Mouse (Mus musculus) hindbrain, embryonic 12.5 days (tissue): ENCODE results near the gene Kat6b. TPM values are rescaled to one million over a fixed set of nuclear protein-coding genes. Genes with fewer than 3 reads are reported as not detected.
"Not testable (repeated sequence)": the region's sequence is repeated elsewhere in the genome, so short reads cannot be mapped to it uniquely, and the experiment has no call there.

Source experiments
- ATAC-seq: fragments of 200-750 bp; cut with Nextera tagmentation; 2 replicates; pipeline ENCODE4 v1.8.0; 2017; ENCODE audit warnings: moderate TSS enrichment; ENCODE audit not compliant: low FRiP score
- H3K27ac ChIP-seq: fragments of 300-500 bp; sonication (generic); 2 replicates; pipeline ENCODE4 v1.5.1; 2016; ENCODE audit warnings: mild to moderate bottlenecking
- H3K27me3 ChIP-seq: fragments of 300-500 bp; sonication (generic); 2 replicates; pipeline ENCODE4 v1.6.1; 2016; ENCODE audit warnings: mild to moderate bottlenecking
- H3K36me3 ChIP-seq: fragments of 300-500 bp; sonication (generic); 2 replicates; pipeline ENCODE4 v1.6.1; 2016; ENCODE audit warnings: mild to moderate bottlenecking
- H3K4me1 ChIP-seq: fragments of 300-500 bp; sonication (generic); 2 replicates; pipeline ENCODE4 v1.6.1; 2016
- H3K4me2 ChIP-seq: fragments of 300-500 bp; sonication (generic); replicated peaks from 2 replicates; pipeline ENCODE4 v1.6.1; 2016; ENCODE audit warnings: mild to moderate bottlenecking
- H3K4me3 ChIP-seq: fragments of 300-500 bp; sonication (generic); 2 replicates; pipeline ENCODE4 v1.5.1; 2016; ENCODE audit warnings: mild to moderate bottlenecking
- H3K9ac ChIP-seq: fragments of 300-500 bp; sonication (generic); 2 replicates; pipeline ENCODE4 v1.6.1; 2016; ENCODE audit warnings: mild to moderate bottlenecking, moderate library complexity
- H3K9me3 ChIP-seq: fragments of 300-500 bp; sonication (generic); replicated peaks from 2 replicates; pipeline ENCODE4 v1.6.1; 2016; ENCODE audit warnings: mild to moderate bottlenecking
- WGBS: fragments of 180-500 bp; shearing (Covaris S2); methylation state at CpG from one replicate; pipeline ENCODE4 v1.1.7; 2016; 5-methylcytosine and 5-hydroxymethylcytosine counted together
- polyA plus RNA-seq: library from polyadenylated mRNA; unstranded; fragments of >200 nt; fragmentation: Nextera tagmentation; extraction: Ambion mirVana; gene quantifications from 2 replicates; pipeline ENCODE4 v1.2.1, GENCODE M21; 2016

Gene Kat6b
- polyA plus RNA-seq, 1 experiment from 2014 or later, result 27.1 TPM

DNA sequence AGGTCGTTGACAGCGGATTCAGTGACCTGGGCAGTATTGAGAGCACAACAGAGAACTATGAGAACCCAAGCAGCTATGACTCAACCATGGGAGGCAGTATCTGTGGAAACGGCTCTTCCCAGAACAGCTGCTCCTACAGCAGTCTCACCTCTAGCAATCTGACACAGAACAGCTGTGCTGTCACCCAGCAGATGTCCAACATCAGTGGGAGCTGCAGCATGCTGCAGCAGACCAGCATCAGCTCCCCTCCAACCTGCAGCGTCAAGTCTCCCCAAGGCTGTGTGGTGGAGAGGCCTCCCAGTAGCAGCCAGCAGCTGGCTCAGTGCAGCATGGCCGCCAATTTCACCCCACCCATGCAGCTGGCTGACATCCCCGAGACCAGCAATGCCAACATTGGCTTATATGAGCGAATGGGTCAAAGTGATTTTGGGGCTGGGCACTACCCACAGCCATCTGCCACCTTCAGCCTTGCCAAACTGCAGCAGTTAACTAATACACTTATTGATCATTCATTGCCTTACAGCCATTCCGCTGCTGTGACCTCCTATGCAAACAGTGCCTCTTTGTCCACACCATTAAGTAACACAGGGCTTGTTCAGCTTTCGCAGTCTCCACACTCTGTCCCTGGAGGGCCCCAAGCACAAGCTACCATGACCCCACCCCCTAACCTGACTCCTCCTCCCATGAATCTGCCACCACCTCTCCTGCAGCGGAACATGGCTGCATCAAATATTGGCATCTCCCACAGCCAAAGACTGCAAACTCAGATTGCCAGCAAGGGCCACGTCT, 188.6 kb downstream of the Kat6b start:
- WGBS, result 79% methylated on average over 11 of the region's 11 CpGs
- Histone ChIP-seq H3K4me2 (no peak overlapping the region), H3K9me3 (no peaks in the 10 kb centered on the region), H3K4me1 (peaks cover 4% of the 10 kb centered on the region), H3K36me3 (peaks cover 52% of the 10 kb centered on the region), H3K27ac (no peak overlapping the region), H3K4me3 (no peak overlapping the region), H3K9ac (no peak overlapping the region), H3K27me3 (no peaks in the 10 kb centered on the region)
- no peak for ATAC-seq

DNA sequence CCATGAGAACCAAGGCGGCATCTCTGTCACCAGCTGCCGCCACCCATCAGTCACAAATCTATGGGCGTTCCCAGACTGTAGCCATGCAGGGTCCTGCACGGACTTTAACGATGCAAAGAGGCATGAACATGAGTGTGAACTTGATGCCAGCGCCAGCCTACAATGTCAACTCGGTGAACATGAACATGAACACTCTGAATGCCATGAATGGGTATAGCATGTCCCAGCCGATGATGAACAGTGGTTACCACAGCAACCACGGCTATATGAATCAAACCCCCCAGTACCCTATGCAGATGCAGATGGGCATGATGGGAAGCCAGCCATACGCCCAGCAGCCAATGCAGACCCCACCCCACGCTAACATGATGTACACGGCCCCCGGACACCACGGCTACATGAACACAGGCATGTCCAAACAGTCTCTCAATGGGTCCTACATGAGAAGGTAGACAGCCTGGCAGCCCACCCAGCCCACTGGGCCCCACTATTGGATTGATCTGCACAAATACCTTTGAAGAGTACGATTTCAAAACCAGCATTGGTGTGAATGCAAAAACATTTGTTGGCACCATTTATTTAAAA, 189.3 kb downstream of the Kat6b start:
- WGBS, result 91% methylated on average over 15 of the region's 15 CpGs
- H3K27ac ChIP-seq, ATAC-seq, H3K9me3 ChIP-seq, H3K9ac ChIP-seq, H3K4me2 ChIP-seq, H3K4me3 ChIP-seq, H3K27me3 ChIP-seq, H3K4me1 ChIP-seq: not testable (repeated sequence)
- H3K36me3 ChIP-seq, result peaks cover 46% of the 10 kb centered on the region

DNA sequence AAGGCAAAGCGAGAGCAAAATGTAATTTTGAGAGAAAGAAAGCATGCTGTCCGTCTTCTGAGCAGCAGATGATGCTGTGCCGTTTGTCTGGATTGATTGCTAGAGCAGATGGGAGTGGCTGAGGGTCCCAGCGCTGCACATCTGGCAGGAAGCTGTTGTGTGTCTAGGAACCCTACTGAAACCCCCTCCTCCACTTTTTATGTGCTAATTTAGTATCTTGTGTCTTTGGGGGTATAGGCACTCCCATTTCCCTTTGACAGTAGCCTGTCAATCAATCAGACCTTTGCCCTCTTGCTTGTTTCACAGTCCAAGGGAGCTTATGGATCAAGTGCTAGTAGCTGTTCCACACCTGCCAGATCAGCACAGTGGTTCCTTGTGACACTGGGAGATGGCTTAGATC, 191.9 kb downstream of the Kat6b start:
- H3K27ac ChIP-seq, result 0 out of 2 replicates have a peak overlapping the region, but pooled peaks have one; percentile 7
- no peak overlapping the region for H3K4me2 ChIP-seq
- no peaks in the 10 kb centered on the region for H3K9me3 ChIP-seq
- peaks cover 4% of the 10 kb centered on the region for H3K4me1 ChIP-seq
- no peak overlapping the region for H3K4me3 ChIP-seq
- no peak for ATAC-seq
- H3K36me3 ChIP-seq, result peaks cover 26% of the 10 kb centered on the region
- no peaks in the 10 kb centered on the region for H3K27me3 ChIP-seq
- WGBS, result 49% methylated on average over 4 of the region's 4 CpGs
- H3K9ac ChIP-seq, result no peak overlapping the region

DNA sequence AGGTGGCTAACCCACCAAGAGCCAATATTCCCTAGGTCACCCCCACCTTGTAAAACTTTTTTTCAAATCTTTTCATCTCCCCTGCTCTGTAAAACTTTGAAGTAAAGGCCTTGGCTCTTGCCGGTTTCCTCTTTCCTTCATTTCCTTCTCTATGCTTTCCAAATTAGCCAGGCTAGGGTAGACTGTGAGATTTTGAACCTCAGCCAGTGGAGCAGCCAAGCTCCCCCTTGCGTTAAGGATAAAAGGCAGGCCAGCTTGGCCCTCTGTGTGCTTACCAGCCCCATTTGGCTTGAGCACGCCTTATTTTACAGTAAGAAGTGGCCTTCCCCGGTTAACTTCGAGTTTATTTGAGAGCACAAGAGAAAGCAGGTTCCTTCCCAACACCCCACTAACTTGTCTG, 193.2 kb downstream of the Kat6b start:
- Histone ChIP-seq H3K27me3 (no peaks in the 10 kb centered on the region), H3K4me1 (peaks cover 10% of the 10 kb centered on the region), H3K4me3 (no peak overlapping the region), H3K27ac (no peak overlapping the region), H3K36me3 (peaks cover 13% of the 10 kb centered on the region), H3K4me2 (no peak overlapping the region), H3K9me3 (no peaks in the 10 kb centered on the region), H3K9ac (no peak overlapping the region)
- WGBS, result 70% methylated on average over 5 of the region's 5 CpGs
- ATAC-seq, result no peak

DNA sequence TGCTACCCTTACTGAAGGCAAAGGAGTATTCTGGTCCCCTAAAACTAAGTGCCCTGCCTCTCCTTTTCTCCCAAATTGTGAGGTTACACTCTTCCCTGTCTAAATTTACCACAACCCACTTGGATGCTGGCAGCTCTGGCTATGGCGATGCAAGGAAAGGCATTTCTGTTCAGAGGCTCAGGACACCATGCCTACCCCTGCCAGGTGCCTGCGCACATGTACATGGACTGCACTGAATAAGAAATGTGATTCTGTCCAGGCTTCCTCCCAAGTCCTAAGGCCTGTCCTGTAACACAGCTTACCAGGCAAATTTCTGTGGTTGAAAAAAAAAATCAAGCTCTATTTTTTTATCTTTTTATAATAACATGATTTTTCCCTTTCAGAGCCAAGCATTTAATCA, 195.0 kb downstream of the Kat6b start:
- H3K9ac ChIP-seq, result no peak overlapping the region
- no peak overlapping the region for H3K4me3 ChIP-seq
- no peaks in the 10 kb centered on the region for H3K27me3 ChIP-seq
- 91% methylated on average over 2 of the region's 2 CpGs for WGBS
- no peak for ATAC-seq
- peaks cover 19% of the 10 kb centered on the region for H3K4me1 ChIP-seq
- H3K4me2 ChIP-seq, result no peak overlapping the region
- H3K27ac ChIP-seq, result no peak overlapping the region
- H3K36me3 ChIP-seq, result no peaks in the 10 kb centered on the region
- no peaks in the 10 kb centered on the region for H3K9me3 ChIP-seq

DNA sequence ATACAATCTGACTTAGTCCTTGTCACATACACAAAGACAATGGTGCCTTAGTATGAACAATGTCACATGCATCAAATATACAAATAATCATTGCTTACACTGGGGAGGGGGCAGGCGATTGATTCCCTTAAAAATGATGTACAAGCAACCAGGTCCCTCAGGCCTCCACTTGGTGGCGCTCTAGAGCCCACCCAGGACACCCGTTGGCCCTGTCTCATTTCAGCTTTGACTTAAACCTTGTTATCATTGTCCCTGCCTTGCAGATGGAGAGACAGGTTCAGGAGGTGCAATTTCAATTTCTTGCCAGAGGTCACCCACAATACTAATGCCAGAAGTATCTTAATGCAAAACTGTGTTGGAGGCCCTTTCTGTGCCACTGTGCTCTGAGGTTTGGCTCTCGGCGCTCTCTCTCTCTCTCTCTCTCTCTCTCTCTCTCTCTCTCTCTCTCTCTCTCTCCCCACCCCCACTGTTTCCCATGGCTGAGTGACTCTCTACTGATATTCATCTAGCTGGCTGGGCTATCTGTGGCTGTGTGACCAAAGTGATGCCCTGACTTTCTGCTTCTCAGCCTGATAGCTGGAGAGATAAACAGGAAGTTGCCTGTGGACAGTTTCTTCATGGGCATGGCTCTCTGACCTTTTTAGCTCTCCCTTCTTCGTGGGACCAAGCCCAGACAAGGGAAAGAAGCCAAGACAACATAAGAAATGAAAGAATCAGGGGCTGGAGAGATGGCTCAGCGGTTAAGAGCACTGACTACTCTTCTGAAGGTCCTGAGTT, 197.5 kb downstream of the Kat6b start:
- no peak overlapping the region for H3K27ac ChIP-seq
- 34% methylated on average over 7 of the region's 7 CpGs for WGBS
- ATAC-seq, result no peak

DNA sequence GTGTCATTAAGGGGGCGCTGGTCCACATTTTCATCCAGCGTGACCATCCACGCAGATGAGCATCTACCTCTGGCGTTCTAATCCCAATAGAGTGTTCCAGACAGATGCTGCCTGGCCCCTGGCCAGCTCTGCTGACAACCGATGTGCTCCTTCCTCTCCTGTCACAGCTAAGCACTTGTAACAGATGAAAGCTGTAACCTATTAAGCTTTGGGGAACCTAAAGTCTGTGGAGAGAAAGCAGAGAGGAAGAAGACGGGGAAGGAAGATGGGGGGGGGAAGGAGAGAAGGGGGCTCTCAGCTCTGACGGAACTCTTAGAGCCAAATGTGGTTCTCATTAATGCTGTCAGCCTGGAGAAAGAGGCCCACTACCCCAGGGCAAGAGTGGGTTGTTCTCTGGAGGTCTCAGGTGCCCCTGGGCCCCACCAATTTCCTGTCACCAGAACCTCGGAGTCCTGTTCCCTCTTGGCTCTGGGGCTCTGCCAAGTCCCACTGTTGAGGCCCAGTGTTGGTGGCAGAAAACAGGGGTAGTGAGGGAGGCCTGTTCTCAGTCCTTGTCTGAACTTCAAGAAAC, 198.5 kb downstream of the Kat6b start:
- no peak for ATAC-seq
- Histone ChIP-seq H3K27me3 (no peaks in the 10 kb centered on the region), H3K4me1 (peaks cover 27% of the 10 kb centered on the region), H3K36me3 (no peaks in the 10 kb centered on the region), H3K27ac (peak overlapping the region; percentile 66), H3K4me3 (no peak overlapping the region), H3K9ac (no peak overlapping the region), H3K4me2 (no peak overlapping the region), H3K9me3 (no peaks in the 10 kb centered on the region)
- WGBS, result 29% methylated on average over 8 of the region's 8 CpGs

More for the DNA sequence above, 197.5 kb downstream of the Kat6b start:
- Histone ChIP-seq H3K27me3 (no peaks in the 10 kb centered on the region), H3K4me1 (peaks cover 24% of the 10 kb centered on the region), H3K9me3 (no peaks in the 10 kb centered on the region), H3K36me3 (no peaks in the 10 kb centered on the region), H3K4me2 (no peak overlapping the region), H3K4me3 (no peak overlapping the region), H3K9ac (no peak overlapping the region)

DNA sequence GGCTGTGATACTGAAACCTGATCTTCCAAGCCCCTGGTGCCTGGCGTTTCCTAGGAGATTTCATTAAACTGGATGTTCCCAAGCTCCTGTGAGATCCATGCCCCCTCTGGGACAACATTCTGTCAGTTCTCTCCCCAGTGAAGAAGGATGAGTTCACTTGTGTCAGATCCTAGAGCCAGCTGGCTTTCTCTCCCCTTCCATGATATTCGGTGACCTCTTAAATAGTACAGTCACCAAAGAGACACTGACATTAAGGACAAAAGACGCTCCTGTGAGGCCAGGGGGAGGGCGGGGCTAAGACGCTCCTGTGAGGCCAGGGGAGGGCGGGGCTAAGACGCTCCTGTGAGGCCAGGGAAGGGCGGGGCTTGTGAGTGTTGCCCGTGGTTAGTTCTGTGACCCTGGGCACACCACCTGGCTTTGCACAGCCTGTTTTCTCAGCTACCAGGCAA, 201.5 kb downstream of the Kat6b start:
- H3K4me1 ChIP-seq, result peaks cover 35% of the 10 kb centered on the region
- H3K9ac ChIP-seq, result 0 out of 2 replicates have a peak overlapping the region, but pooled peaks have one; percentile 14

DNA sequence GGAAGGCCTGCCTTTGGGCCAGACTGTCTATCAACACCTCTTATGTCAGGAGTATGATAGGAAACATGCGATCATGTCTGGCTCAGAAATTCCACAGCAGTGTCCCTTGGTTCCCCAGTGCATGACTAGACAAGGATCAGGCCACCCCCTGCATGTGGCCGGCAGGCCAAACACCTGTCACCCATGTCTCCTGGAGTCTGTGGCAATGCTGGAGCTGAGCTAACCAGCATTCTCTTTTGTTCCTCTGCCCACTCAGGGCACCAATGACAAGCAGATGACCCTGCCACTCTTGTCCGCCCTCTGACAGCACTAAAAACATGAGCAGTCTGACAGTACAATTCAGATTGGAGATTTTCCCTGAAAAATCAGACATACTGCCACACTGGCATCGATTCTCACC, 202.6 kb downstream of the Kat6b start:
- Histone ChIP-seq H3K4me2 (no peak overlapping the region), H3K4me1 (peaks cover 31% of the 10 kb centered on the region), H3K9ac (no peak overlapping the region), H3K36me3 (no peaks in the 10 kb centered on the region), H3K27me3 (peaks cover 21% of the 10 kb centered on the region), H3K4me3 (no peak overlapping the region), H3K9me3 (no peaks in the 10 kb centered on the region), H3K27ac (no peak overlapping the region)
- no peak for ATAC-seq
- 69% methylated on average over 4 of the region's 4 CpGs for WGBS

More for the DNA sequence above, 201.5 kb downstream of the Kat6b start:
- 0% methylated on average over 9 of the region's 9 CpGs for WGBS
- peak; percentile 61 for ATAC-seq
- peak overlapping the region; percentile 48 for H3K4me2 ChIP-seq
- peak overlapping the region; percentile 10; the same call in 1 of the 2 replicates for H3K4me3 ChIP-seq
- H3K9me3 ChIP-seq, result no peaks in the 10 kb centered on the region
- H3K36me3 ChIP-seq, result no peaks in the 10 kb centered on the region
- H3K27me3 ChIP-seq, result peaks cover 16% of the 10 kb centered on the region
- H3K27ac ChIP-seq, result peak overlapping the region; percentile 67

DNA sequence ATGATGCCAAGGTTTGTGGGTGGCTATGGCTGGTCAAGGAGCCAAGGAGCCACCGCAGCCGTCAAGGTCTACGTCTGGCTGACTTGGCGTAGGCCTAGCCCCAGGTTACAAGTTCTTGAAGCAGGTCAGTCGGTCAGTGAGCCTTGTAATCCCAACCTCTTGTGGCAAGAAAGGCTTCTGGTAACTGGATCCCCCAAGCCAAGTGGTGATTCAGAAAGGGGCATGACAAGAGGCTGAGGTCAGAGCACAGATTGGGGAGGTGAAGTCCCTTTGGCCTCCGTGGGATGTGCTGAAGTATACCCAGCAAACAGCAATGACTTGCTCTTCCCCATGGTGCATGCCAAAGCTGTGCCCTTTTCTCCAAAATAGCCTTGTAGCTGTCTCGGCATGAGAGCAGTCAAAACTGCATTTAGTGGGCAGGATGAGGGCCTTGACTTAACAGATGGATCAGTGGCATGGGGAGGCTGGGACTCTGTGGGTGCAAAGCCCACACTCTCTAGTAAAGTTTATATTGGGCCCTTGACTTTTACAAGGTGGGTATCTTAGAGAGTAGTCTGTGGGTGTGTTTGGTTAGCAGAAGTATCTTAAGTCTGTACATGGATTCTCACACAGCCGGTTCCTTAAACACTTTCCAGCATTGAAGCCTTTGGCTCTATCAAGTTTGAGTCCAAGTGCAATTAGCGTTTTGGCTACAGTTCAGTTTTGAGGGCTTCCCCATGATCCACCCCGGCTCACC, 204.3 kb downstream of the Kat6b start:
- 81% methylated on average over 10 of the region's 10 CpGs for WGBS

DNA sequence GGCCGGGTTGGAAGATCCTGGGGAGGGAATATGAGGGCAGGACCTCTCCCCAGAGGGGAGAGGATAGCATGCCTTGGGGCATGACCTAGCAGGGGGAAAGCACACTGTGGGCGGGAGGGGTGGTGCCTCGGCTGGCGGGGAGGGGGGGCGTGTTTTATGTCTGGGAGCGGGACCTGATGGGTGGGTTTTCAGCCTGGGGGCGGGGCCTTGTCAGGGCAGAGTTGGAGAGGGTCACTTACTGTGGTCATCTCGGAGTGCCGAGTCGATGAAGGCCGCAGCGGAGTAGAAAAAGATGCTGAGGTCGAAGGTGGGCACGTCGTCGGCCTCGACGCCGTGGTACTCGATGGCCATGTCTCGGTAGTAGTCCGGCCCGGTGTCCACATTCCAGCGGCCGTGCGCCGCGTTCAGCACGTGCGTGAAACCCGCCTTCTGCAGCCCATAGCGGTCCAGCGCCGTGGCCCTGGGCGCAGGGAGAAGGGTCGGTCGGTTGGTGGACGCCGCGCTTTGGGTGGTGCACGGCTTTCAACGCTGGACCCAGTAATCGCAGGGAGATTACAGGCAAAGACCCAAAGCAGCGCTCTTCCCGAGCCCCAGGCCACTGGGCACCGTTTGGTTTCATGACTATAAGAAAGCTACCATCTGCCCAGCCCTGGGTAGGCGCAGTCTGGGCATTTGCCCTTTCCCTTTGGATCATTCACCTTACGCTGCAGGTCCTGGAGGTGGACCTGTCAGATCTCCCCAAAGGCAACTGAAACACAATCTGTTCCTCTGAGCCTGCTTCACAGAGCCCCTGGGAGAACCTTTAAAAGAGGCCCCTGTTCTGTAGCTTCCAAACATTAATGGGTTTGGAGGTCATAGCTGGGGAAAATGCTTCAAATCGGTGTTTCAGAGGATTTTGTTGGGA, 205.4 kb downstream of the Kat6b start:
- Histone ChIP-seq H3K27me3 (peaks cover 21% of the 10 kb centered on the region), H3K9ac (peak overlapping the region; percentile 38; the same call in 1 of the 2 replicates), H3K9me3 (no peaks in the 10 kb centered on the region), H3K36me3 (no peaks in the 10 kb centered on the region), H3K4me2 (peak overlapping the region; percentile 56), H3K4me1 (peaks cover 20% of the 10 kb centered on the region), H3K4me3 (peak overlapping the region; percentile 27), H3K27ac (no peak overlapping the region)
- WGBS, result 11% methylated on average over 49 of the region's 49 CpGs
- no peak for ATAC-seq

More for the DNA sequence above, 204.3 kb downstream of the Kat6b start:
- peaks cover 21% of the 10 kb centered on the region for H3K27me3 ChIP-seq
- H3K4me2 ChIP-seq, result no peak overlapping the region
- H3K9me3 ChIP-seq, result no peaks in the 10 kb centered on the region
- H3K4me1 ChIP-seq, result peaks cover 20% of the 10 kb centered on the region
- no peak overlapping the region for H3K4me3 ChIP-seq
- H3K27ac ChIP-seq, result no peak overlapping the region
- H3K36me3 ChIP-seq, result no peaks in the 10 kb centered on the region
- no peak overlapping the region for H3K9ac ChIP-seq
- no peak for ATAC-seq
